Mouse (Mus musculus) MEL-GATA-1-ER (cell line): ENCODE data around the gene Vnn3.

Experiments
- DNase-seq: peaks from one replicate; pipeline ENCODE4 v3.0.0-alpha.2; 2012; ENCODE audit warnings: low read depth; ENCODE audit errors: extremely low read depth

The Vnn3 gene

GRCm38 (mm10) chr10:23892987-23893386 is 41.7 kb downstream of the Vnn3 start:
- DNase-seq: no peak

GRCm38 (mm10) chr10:23894601-23895349 is 43.5 kb downstream of the Vnn3 start, which contains the start of gene Vnn1:
Gene Vnn1, plus strand, starts transcription at chr10:23894688.
- no peak for DNase-seq

DNA sequence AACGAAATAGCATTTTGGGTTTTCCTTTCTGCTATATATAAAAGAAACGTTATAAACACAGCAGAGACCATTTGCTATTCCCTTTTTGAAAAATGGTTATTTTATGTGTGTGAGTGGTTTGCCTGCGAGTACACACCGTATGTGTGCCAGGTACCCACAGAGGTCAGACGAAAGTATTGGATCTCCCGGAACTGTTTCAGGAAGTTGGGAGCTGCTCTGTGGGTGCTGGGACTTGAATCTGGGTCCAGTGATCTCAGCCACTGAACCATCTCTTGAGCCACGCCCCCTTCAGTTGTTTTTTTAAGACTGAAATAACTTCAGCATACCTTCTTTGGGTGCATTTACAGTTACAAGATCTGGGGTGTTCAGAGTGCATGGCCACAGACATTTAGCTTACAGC is 44.1 kb downstream of the Vnn3 start:
- no peak for DNase-seq

DNA sequence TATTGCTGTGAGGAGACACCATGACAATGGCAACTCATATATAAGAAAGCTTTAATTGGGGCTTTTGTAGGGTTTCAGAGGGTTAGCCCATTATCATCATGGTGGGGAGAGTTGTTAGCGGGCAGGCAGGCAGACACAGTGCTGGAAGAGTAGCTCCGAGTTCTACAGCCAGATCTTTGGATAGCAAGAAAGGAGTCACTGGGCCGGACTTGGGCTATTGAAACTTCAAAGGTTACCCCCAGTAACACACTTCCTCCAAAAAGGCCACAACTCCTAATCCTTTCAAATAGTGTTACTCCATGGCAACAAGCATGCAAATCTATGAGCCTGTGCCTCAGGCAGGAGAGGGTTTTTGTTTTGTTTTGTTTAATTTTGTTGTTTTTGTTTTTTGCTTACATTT is 49.9 kb downstream of the Vnn3 start:
- DNase-seq: no peak

GRCm38 (mm10) chr10:23905661-23906060 is 54.4 kb downstream of the Vnn3 start:
- no peak for DNase-seq
